8 mouse cellular contexts compared by ENCODE assay signal in genomic region chr13:41358009-41358408, GRCm38 (mm10).
DNase-seq lines count a peak whose midpoint lies in the region; ATAC-seq and TF ChIP-seq lines count a peak whose summit lies in the region.

No protein-coding gene starts in this region.

- peaks cover 0 to 4% of the 10 kb centered on the region in 2 experiments; a peak in 1 of 4 replicates for H3K36me3 ChIP-seq in MEL (ENCODE audit: control insufficient read depth in 1 of 2, insufficient read depth in 2 of 2, low read length in 2 of 2)
- 0 out of 2 replicates have a peak, but pooled peaks cover 1% of the 10 kb centered on the region for H3K36me3 ChIP-seq in heart, postnatal 0 days (replicated peaks; ENCODE audit: control insufficient read depth, insufficient read depth, low read length)
- H3K36me3 ChIP-seq in limb, embryonic 14.5 days (ENCODE audit: control insufficient read depth, insufficient read depth, low read length) = no peaks in the 10 kb centered on the region
- no peaks in the 10 kb centered on the region for H3K36me3 ChIP-seq in small intestine, adult 2 months (ENCODE audit: control insufficient read depth, insufficient read depth, low read length)

- peak overlapping the region; percentile 42 for H3K9ac ChIP-seq in MEL (ENCODE audit: control insufficient read depth, low read depth, low read length, poor library complexity, severe bottlenecking)
- peak overlapping the region; percentile 94 for H3K9ac ChIP-seq in heart, postnatal 0 days (replicated peaks; ENCODE audit: low read depth, low read length)
- H3K9ac ChIP-seq in limb, embryonic 14.5 days (ENCODE audit: low read depth, low read length, severe bottlenecking) = peak overlapping the region; percentile 58

- no peak for TF ChIP-seq RAD21 in MEL (IDR thresholded peaks at IDR 0.05; ENCODE audit: low read depth, low read length)

- TF ChIP-seq POLR2A in MEL (IDR thresholded peaks at IDR 0.05; ENCODE audit: control insufficient read depth in 1 of 2, insufficient read depth in 1 of 2, low read depth in 1 of 2, low read length in 2 of 2, poor library complexity in 1 of 2) = no peak
- no peak for TF ChIP-seq POLR2A in limb, embryonic 14.5 days (IDR thresholded peaks at IDR 0.05; ENCODE audit: borderline replicate concordance, extremely low read depth, insufficient read depth, insufficient read length)
- no peak for TF ChIP-seq POLR2A in small intestine, adult 2 months (IDR thresholded peaks at IDR 0.05; ENCODE audit: low read depth, low read length)

- H3K9me3 ChIP-seq in MEL (replicated peaks; ENCODE audit: insufficient read depth, low read length) = no peaks in the 10 kb centered on the region
- no peaks in the 10 kb centered on the region for H3K9me3 ChIP-seq in heart, postnatal 0 days (replicated peaks; ENCODE audit: control insufficient read depth, low read length)
- H3K9me3 ChIP-seq in limb, embryonic 14.5 days (ENCODE audit: control insufficient read depth, low read length) = no peaks in the 10 kb centered on the region

- peak overlapping the region; percentile 81 for H3K4me2 ChIP-seq in heart, postnatal 0 days (ENCODE audit: low read depth, low read length)
- H3K4me2 ChIP-seq in limb, embryonic 14.5 days (replicated peaks; ENCODE audit: low read depth, low read length, severe bottlenecking) = peak overlapping the region; percentile 51

- peak overlapping the region; percentile 37 to 38 for H3K4me3 ChIP-seq in MEL (ENCODE audit: control insufficient read depth in 1 of 2, insufficient read depth in 1 of 2, low read depth in 2 of 2, low read length in 2 of 2)
- peak overlapping the region; percentile 87 for H3K4me3 ChIP-seq in heart, postnatal 0 days (ENCODE audit: low read depth, low read length)
- peak overlapping the region; percentile 48 for H3K4me3 ChIP-seq in limb, embryonic 14.5 days (replicated peaks; ENCODE audit: low read length)
- peak overlapping the region; percentile 67 for H3K4me3 ChIP-seq in small intestine, adult 2 months (ENCODE audit: low read depth, low read length)

- no peak for TF ChIP-seq CTCF in MEL (IDR thresholded peaks at IDR 0.05 in 2 of 3, conservative IDR thresholded peaks at IDR 0.05 in 1 of 3; ENCODE audit: control insufficient read depth in 1 of 3, insufficient read depth in 1 of 3, low read depth in 2 of 3, low read length in 3 of 3, poor library complexity in 1 of 3, severe bottlenecking in 1 of 3)
- TF ChIP-seq CTCF in heart, postnatal 0 days (IDR thresholded peaks at IDR 0.05; ENCODE audit: low read depth) = no peak
- no peak for TF ChIP-seq CTCF in small intestine, adult 2 months (IDR thresholded peaks at IDR 0.05; ENCODE audit: extremely low read depth, insufficient read length, insufficient replicate concordance, low read depth, low read length)

- peak; percentile 36 for DNase-seq in CD4-positive, CD25-positive, alpha-beta regulatory T cell, adult 2 months (ENCODE audit: low read depth, low spot score)
- DNase-seq in MEL (ENCODE audit: low read depth, low spot score) = peak; percentile 5
- no peak for DNase-seq in heart, postnatal 0 days (ENCODE audit: low spot score)
- DNase-seq in limb, embryonic 14.5 days (ENCODE audit: low spot score) = no peak
- no peak for DNase-seq in left cerebral cortex, postnatal 4 days
- no peak for DNase-seq in gastrocnemius, postnatal 4 days (ENCODE audit: low spot score in 2 of 2)

- WGBS in heart, postnatal 0 days = 14% methylated on average over 10 of the region's 10 CpGs
- WGBS in limb, embryonic 14.5 days = 7% methylated on average over 10 of the region's 10 CpGs
- WGBS in small intestine, adult 2 months = 4% methylated on average over 10 of the region's 10 CpGs

- TF ChIP-seq EP300 in MEL (IDR thresholded peaks at IDR 0.05; ENCODE audit: low read depth in 1 of 2, low read length in 2 of 2) = no peak
- TF ChIP-seq EP300 in heart, postnatal 0 days (IDR thresholded peaks at IDR 0.05; ENCODE audit: low read depth) = no peak

- H3K4me1 ChIP-seq in MEL (ENCODE audit: control insufficient read depth in 1 of 2, insufficient read depth in 2 of 2, low read length in 2 of 2) = no peaks in the 10 kb centered on the region
- H3K4me1 ChIP-seq in heart, postnatal 0 days (ENCODE audit: control insufficient read depth, insufficient read depth) = peaks cover 32% of the 10 kb centered on the region
- H3K4me1 ChIP-seq in limb, embryonic 14.5 days (ENCODE audit: control insufficient read depth, insufficient read depth, low read length) = peaks cover 50% of the 10 kb centered on the region
- peaks cover 19% of the 10 kb centered on the region; the same call in 1 of the 2 replicates for H3K4me1 ChIP-seq in small intestine, adult 2 months (ENCODE audit: control insufficient read depth, insufficient read depth, insufficient read length, low read length)

- intact Hi-C loops in left cerebral cortex, postnatal 4 days (cut with DNase I) = no loop called here

- H3K27ac ChIP-seq in MEL (ENCODE audit: control insufficient read depth, low read depth, low read length) = no peak overlapping the region
- H3K27ac ChIP-seq in heart, postnatal 0 days (ENCODE audit: low read depth) = peak overlapping the region; percentile 97
- peak overlapping the region; percentile 89 for H3K27ac ChIP-seq in limb, embryonic 14.5 days (replicated peaks; ENCODE audit: low read depth, low read length)
- H3K27ac ChIP-seq in small intestine, adult 2 months (ENCODE audit: insufficient read depth, low read depth, low read length) = peak overlapping the region; percentile 84

- H3K27me3 ChIP-seq in MEL (ENCODE audit: control insufficient read depth in 1 of 2, insufficient read depth in 2 of 2, low read length in 2 of 2) = peaks cover 0 to 1% of the 10 kb centered on the region in 2 experiments; a peak in 1 of 4 replicates
- H3K27me3 ChIP-seq in heart, postnatal 0 days (ENCODE audit: control insufficient read depth, insufficient read depth, low read length) = no peaks in the 10 kb centered on the region
- H3K27me3 ChIP-seq in limb, embryonic 14.5 days (ENCODE audit: control insufficient read depth, insufficient read depth, low read length) = no peaks in the 10 kb centered on the region
- H3K27me3 ChIP-seq in small intestine, adult 2 months (ENCODE audit: control insufficient read depth, insufficient read depth, low read length) = no peaks in the 10 kb centered on the region

- ATAC-seq in CD4-positive, CD25-positive, alpha-beta regulatory T cell, adult 4 months = no peak
- ATAC-seq in heart, postnatal 0 days (ENCODE audit: insufficient read depth, low read depth) = no peak
- no peak for ATAC-seq in limb, embryonic 14.5 days (ENCODE audit: low FRiP score, low read depth)

- no peaks in the 10 kb centered on the region for H3K79me2 ChIP-seq in MEL (ENCODE audit: control insufficient read depth, insufficient read depth, low read length, poor library complexity)

TF ChIP-seq in MEL, 35 proteins besides CTCF, POLR2A, EP300 and RAD21:
- no peak for TF ChIP-seq MAFK (IDR thresholded peaks at IDR 0.05; ENCODE audit: borderline replicate concordance, low read depth, low read length)
- no peak for TF ChIP-seq JUND (IDR thresholded peaks at IDR 0.05; ENCODE audit: low read depth, low read length)
- no peak for TF ChIP-seq USF1 (IDR thresholded peaks at IDR 0.05; ENCODE audit: low read depth, low read length)
- TF ChIP-seq GATA1 (IDR thresholded peaks at IDR 0.05; ENCODE audit: low read depth, low read length) = no peak
TF ChIP-seq in MEL: peak in this region for 0.

Comparison
In these comparisons a context has a peak if more than half of its experiments do, and no peak if none do; other contexts are left out.
1. DNase-seq: peak in CD4-positive, CD25-positive, alpha-beta regulatory T cell, adult 2 months (single experiment) and MEL (single experiment); none in heart, postnatal 0 days (single experiment), limb, embryonic 14.5 days (single experiment), left cerebral cortex, postnatal 4 days (single experiment) and gastrocnemius, postnatal 4 days (0 of 2).
2. H3K9ac ChIP-seq: peak in every context shown above with its lines; median percentile 94 in heart, postnatal 0 days; 58 in limb, embryonic 14.5 days; 42 in MEL.
3. Peak in every context shown above with its lines, with median percentiles within 50 percentile points of each other: H3K4me3 ChIP-seq.